Mouse (Mus musculus) left cerebral cortex, postnatal 14 days (tissue): ENCODE data around the gene Ccdc124. TPM values are rescaled to one million over a fixed set of nuclear protein-coding genes. Genes with fewer than 3 reads are reported as not detected.

Source experiments
- DNase-seq, 2 experiments: peaks; one replicate each; pipeline ENCODE4 v3.0.0; 2021 to 2022; ENCODE audit warnings: low spot score in 2 of 2, mixed read lengths in 1 of 2
- intact Hi-C: fragments of 180-260 bp; cut with DNase I; formaldehyde crosslinking; loops from one replicate; pipeline ENCODE4 v1.15.1; 2025
- total RNA-seq, 2 experiments: library from RNA; stranded (reverse); gene quantifications; 2 replicates each; pipeline ENCODE4 v1.2.3; 2021

Gene Ccdc124
- total RNA-seq, 2 experiments from 2014 or later, result 85.4 to 87.5 TPM

DNA sequence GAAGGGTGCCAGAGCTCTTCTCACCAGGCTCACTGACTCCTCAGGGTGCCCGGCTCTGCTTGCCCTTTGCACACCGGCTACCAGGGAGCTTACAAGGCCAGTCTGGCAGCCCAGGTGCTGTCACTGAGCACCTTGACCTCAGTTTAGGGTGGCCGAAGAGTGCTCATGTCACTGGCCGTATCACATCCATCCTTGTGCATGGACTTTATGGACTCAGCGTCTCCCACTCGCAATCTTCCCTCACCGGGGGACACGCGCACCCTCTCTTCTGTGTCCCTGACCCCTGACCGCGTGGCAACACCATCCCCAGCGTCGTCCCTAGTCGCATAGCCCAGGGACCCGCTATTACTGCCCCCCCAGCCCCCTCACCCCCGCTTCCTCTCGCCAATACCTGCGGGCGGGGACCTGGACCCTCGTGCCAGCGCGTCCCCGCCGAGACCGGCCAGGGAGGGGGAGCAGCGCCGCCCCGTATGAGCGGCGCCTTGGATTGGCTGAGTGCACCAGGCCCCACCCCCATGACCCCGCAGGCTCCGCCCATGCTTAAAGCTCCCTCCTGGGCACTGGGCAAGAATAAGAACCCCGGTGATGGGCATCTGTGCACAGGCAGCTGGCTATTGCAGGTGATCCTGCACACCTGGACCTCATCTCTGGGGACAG is 17.1 kb downstream of the Ccdc124 start:
- peak; percentile 62 to 77 for DNase-seq
- intact Hi-C loops, result no loop called here

GRCm38 (mm10) chr8:70856028-70856427 is 17.7 kb downstream of the Ccdc124 start:
- intact Hi-C loops, result no loop called here
- no peak for DNase-seq

DNA sequence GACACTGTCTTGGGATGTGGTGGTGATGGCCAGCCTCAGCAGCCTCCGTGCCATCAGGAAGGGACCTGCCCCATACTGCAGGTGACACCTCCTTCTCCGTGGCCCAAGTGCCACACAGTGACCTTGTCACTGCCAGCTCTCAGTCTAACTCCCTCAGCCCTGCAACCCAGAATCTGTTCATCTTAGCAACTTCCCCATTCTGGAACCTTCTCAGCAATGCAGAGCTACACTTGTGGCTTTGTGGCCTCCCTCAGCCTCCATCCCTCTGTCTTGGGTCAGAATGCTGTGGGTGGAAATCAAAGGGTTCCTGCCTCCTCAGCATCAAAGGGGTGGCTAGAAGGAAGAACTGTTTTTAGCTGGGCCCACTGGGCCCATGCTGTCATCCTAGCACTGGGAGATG is 19.9 kb downstream of the Ccdc124 start:
- intact Hi-C loops, result no loop called here

GRCm38 (mm10) chr8:70852595-70853231 is 21.0 kb downstream of the Ccdc124 start:
- DNase-seq, result no peak

More for the DNA sequence above, 19.9 kb downstream of the Ccdc124 start:
- DNase-seq, result no peak

GRCm38 (mm10) chr8:70851837-70852236 is 21.9 kb downstream of the Ccdc124 start:
- no peak for DNase-seq
- intact Hi-C loops, result no loop called here

More at GRCm38 (mm10) chr8:70852595-70853231, 21.0 kb downstream of the Ccdc124 start:
- intact Hi-C loops, result no loop called here

GRCm38 (mm10) chr8:70850947-70851346 is 22.8 kb downstream of the Ccdc124 start:
- no peak for DNase-seq
- intact Hi-C loops, result no loop called here

DNA sequence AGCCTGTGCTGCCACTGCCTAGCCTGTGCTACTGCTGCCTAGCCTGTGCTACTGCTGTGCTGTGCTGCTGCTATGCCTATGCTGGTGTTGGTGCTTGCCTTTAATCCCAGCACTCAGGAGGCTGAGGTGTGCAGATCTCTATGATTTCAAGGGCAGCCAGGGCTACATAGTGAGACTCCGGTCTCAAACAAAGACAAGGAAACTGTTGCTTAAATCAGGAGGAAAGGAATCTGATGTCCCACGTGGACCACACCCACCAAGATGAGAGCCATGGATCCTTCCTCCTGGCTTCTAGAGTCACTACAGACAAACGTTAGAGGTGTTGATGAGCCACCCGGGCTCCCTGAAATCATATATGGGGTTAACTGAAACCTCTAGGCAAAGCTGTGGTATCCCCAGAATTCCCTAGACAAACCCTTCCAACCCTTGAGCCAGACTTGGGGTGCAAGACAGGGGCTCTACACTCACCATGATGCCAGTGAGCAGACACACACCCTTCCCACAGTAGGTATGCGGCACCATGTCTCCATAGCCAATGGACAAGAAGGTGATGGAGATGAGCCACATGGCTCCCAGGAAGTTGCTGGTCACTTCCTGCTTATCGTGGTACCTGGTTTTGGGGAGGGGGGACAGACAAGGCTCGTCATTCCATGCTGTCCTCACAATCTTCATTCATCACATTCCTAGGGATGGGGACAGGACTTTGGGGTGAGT is 23.4 kb downstream of the Ccdc124 start:
- intact Hi-C loops, result no loop called here
- no peak for DNase-seq

GRCm38 (mm10) chr8:70849333-70849990 is 24.3 kb downstream of the Ccdc124 start:
- intact Hi-C loops, result no loop called here

DNA sequence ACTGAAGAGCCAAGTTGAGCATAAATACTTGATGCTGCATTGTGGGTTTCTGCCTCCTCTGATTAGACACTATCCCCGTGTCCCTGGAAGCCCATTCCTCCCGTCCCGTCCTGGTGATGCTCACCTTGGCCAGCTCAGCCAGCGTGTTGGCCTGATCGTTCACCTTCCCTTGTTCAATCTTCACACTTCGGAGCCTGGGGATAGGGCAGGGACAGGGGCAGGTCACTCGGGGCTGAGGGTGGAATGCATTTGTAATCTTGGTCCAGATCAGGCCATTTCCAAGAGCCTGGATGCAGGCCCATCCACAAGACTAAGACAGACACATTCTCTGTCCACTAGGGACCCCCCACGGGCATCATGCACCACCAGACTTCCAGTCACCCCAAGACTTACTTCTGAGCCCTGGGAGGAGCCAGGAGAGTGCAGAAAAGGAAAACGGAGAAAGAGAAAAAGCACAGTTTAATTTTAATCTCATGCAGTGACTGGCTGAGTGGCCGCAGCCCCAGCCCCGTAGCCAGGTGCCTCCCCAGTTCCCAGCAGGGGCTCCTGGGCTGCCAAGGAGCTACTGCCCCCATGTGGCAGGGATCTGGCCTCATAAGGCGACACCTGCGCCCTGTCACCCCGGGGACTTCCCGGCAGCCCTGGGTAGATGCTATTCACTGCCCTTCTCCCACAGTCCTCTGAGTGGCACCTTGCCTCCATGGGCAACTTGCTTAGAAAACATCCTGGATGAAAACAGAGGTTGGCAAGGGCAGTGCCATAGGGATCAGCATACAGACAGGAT is 27.2 kb downstream of the Ccdc124 start:
- no peak for DNase-seq

More at GRCm38 (mm10) chr8:70849333-70849990, 24.3 kb downstream of the Ccdc124 start:
- DNase-seq, result no peak

GRCm38 (mm10) chr8:70845108-70845507 is 28.6 kb downstream of the Ccdc124 start:
- intact Hi-C loops, result no loop called here
- DNase-seq, result no peak

More for the DNA sequence above, 27.2 kb downstream of the Ccdc124 start:
- intact Hi-C loops, result no loop called here

GRCm38 (mm10) chr8:70844523-70844922 is 29.2 kb downstream of the Ccdc124 start:
- peak; percentile 89 to 90 for DNase-seq
- intact Hi-C loops, result loop anchor here (1.0 to 5.0 kb wide), 2 partner anchors 25 to 77 kb away; no protein-coding TSS in a partner anchor

- DNase-seq, result no peak
- intact Hi-C loops, result loop anchor here (1.0 to 5.0 kb wide), 2 partner anchors 25 to 77 kb away; no protein-coding TSS in a partner anchor
Observed at GRCm38 (mm10) chr8:70843941-70844340, 29.8 kb downstream of the Ccdc124 start.

DNA sequence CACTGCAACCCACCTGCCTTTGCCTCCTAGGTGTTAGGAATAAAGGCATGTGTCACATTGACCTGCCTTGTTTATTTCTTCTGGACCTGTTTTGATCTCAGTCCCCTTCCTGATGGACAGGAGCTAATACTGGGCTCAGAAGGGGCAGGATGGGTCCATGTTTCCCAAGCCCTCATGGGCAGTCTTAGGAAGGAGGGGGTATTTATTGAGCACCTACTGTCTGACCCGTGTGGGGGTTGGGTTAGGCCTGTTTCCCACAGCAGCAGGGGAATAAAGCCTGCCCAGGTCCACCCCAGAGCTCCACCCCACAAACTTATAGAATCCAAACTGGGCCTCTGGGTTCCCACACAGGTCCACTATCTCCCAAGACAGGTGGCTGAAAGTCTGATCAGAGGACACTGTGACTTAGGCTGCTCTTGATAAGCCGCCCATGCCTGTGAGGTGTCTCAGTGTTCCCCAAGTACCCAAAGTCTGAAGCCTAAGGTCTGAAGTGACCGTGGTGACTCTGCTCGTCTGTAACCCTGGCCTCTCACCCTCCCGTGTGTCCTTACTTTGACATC is 30.4 kb downstream of the Ccdc124 start:
- no peak for DNase-seq
- intact Hi-C loops, result loop anchor here (5.0 kb wide), 1 partner anchor 76 kb away; no protein-coding TSS in a partner anchor

- intact Hi-C loops, result loop anchor here (5.0 kb wide), 1 partner anchor 75 kb away; no protein-coding TSS in a partner anchor
- DNase-seq, result no peak
Observed at GRCm38 (mm10) chr8:70842484-70842883, 31.3 kb downstream of the Ccdc124 start.

DNA sequence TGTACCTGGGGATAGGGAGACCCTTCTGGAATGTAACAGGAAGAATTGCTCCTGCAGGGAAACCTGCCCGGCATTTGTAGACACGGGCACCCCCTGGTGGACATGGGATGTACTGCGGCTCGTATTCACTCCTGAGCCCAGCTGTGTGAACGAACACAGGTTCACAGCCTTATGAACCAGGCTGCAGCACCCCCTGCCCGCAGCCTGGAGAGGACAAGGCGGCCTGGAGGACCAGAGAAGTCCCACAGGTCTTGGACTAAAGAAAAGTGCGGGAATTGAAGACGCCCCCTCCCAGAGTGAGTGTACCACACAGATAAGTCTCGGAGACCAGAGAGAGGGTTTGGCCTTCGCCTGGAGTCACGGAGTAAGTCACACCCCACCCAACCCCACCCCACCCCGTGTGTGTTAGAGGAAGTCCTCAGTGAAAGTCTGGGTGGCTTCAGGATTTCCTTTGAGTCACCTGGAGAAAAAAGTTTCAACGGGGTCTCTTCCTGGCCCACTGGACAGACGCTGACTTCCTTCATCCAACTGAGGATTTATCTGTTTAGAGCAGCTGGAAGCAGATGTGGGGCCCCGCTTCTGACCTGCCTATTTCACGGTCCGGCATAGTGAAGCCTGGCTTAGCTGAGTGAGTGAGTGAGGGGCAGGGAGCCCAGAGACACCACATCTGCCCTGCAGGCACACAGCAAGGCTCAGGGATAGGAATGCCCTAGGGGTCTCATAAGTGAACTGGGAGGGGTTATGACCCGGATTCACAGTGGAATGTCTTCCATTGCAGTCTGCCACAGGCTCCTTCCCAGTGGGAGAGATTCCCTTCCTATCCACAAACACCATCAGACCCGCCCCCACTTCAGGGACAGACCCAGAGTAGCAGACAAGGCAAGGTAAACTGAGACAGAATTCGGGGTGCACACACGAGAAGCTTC is 32.3 kb downstream of the Ccdc124 start:
- intact Hi-C loops, result loop anchor here (2.0 to 5.0 kb wide), 2 partner anchors 74 to 123 kb away; partner anchors contain the start of gene Gm3336
- DNase-seq, result peak; percentile 91 to 94

GRCm38 (mm10) chr8:70840590-70840989 is 33.1 kb downstream of the Ccdc124 start:
- DNase-seq, result no peak
- intact Hi-C loops, result loop anchor here (2.0 to 5.0 kb wide), 2 partner anchors 73 to 122 kb away; partner anchors contain the start of gene Gm3336
